Mouse (Mus musculus) olfactory bulb, adult 2 months (tissue): Measurements from ENCODE around the gene Ccdc127. TPM values are rescaled to one million over a fixed set of nuclear protein-coding genes. Genes with fewer than 3 reads are reported as not detected.
A peak's percentile ranks its signal among the peaks of the same experiment; 100 is the strongest.

Source experiments
- H3K27ac ChIP-seq: fragments of 200-500 bp; 2 replicates; pipeline ENCODE4 v1.5.1; 2012; ENCODE audit warnings: low read depth, low read length; ENCODE audit not compliant: insufficient read depth
- H3K4me1 ChIP-seq: fragments of 200-500 bp; 2 replicates; pipeline ENCODE4 v1.6.1; 2012; ENCODE audit warnings: low read length; ENCODE audit not compliant: control insufficient read depth, insufficient read depth
- H3K4me3 ChIP-seq: fragments of 200-500 bp; 2 replicates; pipeline ENCODE4 v1.5.1; 2012; ENCODE audit warnings: mild to moderate bottlenecking, low read depth, low read length, moderate library complexity; ENCODE audit not compliant: insufficient read depth
- CTCF ChIP-seq: fragments of 200-500 bp; IDR thresholded peaks from 2 replicates; pipeline ENCODE4 v1.5.1; 2012; ENCODE audit warnings: low read depth, mild to moderate bottlenecking, low read length, moderate library complexity; ENCODE audit not compliant: insufficient read depth
- POLR2A ChIP-seq: fragments of 200-500 bp; IDR thresholded peaks from 2 replicates; pipeline ENCODE4 v1.6.1; 2012; ENCODE audit warnings: mild to moderate bottlenecking, low read depth, low read length, moderate library complexity; ENCODE audit not compliant: insufficient read depth
- WGBS: fragments of 180-500 bp; shearing (Covaris S2); methylation state at CpG from one replicate; pipeline ENCODE4 v1.1.7; 2018; 5-methylcytosine and 5-hydroxymethylcytosine counted together
- polyA plus RNA-seq: library from polyadenylated mRNA; stranded (reverse); fragments of >200 nt; gene quantifications from 2 replicates; pipeline ENCODE4 v1.2.4, GENCODE M21; 2012; ENCODE audit warnings: low replicate concordance; ENCODE audit not compliant: missing spikeins, insufficient read depth, insufficient read length

Ccdc127 gene
- polyA plus RNA-seq, 1 experiment: not detected

DNA sequence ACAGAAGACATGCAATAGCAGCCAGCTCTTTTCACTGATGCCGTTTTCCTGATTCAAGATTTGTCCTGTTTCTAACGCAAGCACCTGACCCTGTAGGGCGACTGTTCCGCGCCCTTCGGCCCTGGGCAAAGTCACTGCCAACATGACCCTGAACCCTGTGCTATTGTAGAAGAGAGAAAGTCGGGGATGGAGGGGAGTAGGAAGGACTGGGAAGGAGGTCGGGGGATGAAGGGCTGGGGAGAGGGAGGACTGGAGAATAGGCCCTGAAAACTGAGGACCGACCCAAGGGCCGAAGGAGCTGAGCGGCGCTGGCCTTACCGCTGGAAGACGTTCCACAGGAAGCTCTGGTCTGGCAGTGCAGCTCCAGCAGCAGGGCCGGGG is 33.3 kb upstream of the Ccdc127 start:
- WGBS: under 1% methylated on average over 15 of the region's 15 CpGs

DNA sequence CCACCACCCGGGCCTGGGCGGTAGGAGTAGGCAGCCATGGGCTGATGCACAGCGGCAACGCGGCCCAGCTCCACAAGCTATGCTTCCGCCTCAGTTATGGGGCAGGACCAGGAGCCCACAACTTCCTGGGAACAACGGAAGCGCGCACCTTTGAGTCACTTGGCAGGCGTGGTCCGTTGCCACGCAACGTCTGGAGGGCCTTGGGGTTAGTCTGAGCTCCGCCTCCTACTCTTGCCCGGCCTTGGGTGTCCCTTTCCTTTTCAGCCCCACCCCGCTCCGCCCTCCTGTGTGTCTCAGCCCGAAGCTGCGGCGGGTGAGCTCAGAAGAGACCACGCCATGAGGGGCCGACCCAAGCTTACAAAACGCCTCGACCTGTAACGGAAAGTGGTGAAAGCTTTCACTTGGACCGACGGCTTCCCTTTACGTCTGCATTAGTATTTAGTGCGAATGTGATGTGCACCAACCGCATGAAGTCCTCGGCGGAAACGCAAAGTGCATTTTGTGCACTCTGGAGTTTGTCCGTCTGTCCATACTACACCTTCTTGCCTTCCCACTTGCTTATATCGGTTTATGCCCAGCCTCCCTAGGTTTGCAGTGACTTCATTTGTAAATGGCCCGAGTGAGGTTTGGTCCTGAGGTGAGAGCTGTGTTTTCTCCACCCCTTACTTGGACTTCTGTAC is 32.8 kb upstream of the Ccdc127 start, which contains the start of gene Pdcd6:
Gene Pdcd6 (minus strand): TSS at position 411 of the 680 bp plus-strand sequence.
- whole genome bisulfite sequencing: under 1% methylated on average over 36 of the region's 36 CpGs
- TF ChIP-seq CTCF (no peak), POLR2A (no peak)
- Histone ChIP-seq H3K4me1 (no peaks in the 10 kb centered on the region), H3K27ac (0 out of 2 replicates have a peak within 1 kb of the TSS, but pooled peaks have one; percentile 29), H3K4me3 (peak within 1 kb of the TSS; percentile 66)

More for the DNA sequence above, 33.3 kb upstream of the Ccdc127 start:
- no peaks in the 10 kb centered on the region for H3K4me1 ChIP-seq
- H3K27ac ChIP-seq: no peak overlapping the region
- peak overlapping the region; percentile 66 for H3K4me3 ChIP-seq
- no peak for TF ChIP-seq CTCF
- TF ChIP-seq POLR2A: no peak

DNA sequence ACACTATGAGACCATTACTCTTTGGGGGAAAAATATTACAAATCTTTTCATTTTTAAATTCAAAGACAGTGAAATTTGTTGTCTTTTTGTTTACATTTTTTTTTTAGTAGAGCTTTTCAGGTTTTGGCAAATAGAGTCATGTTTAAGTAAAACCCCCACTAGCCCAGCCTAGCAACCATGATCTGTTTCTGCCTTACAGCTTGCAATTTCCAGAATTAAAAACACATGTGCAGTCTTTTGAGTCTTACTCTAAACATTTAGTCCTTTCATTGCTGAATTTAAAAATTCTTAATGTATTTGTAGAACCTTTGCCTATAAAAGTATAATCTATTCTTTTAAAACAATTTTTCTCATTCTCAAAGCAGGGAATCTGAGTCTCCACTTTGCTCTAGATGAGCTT is 20.8 kb upstream of the Ccdc127 start:
- H3K4me3 ChIP-seq: no peak overlapping the region
- no peaks in the 10 kb centered on the region for H3K4me1 ChIP-seq
- TF ChIP-seq CTCF (no peak), POLR2A (no peak)
- H3K27ac ChIP-seq: no peak overlapping the region

DNA sequence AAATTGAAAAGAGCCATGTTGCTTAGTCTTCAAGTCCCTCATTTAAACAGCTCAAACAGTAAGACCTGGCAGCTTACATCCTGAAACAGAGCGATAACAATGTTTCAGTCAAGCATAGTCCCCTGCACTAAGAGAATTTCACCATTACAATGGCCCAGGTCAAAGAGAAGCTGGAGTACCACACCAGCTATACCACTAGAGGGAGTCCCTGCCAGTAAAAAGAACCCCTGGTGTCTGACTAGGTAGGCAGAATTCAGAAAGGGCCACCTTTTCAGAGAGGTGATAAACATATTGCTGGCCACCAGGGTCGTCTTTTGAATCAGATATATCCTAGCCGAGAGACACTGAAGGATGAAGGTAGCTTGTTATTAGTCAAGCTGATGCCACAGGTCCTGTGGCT is 9.1 kb upstream of the Ccdc127 start:
- no peaks in the 10 kb centered on the region for H3K4me1 ChIP-seq
- no peak overlapping the region for H3K4me3 ChIP-seq
- WGBS: 39% methylated on average over 3 of the region's 3 CpGs
- H3K27ac ChIP-seq: no peak overlapping the region
- TF ChIP-seq POLR2A (no peak), CTCF (no peak)

DNA sequence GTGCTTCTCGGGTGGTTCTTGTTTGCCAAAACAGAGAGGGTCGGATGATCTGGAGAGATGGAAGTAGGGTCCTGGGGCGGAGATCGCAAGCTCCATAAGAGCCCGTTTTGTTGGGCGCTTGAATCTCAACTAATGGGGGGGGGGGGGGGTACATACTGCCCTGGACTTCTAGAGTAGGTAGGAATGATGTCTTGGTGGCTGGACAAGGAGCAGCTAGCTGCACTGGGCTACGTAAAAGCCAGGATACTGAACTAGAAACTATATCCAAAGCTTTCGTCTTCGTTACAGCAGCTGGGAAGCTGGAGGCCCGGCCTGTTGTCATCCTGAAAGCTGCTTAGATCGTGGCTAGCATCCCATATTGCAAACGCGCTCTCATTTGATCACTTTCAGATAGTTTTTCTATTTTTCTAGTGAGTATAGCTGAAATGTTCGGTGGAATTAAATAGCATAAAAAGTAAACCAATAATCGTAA is 362 bp downstream of the Ccdc127 start:
- Histone ChIP-seq H3K4me1 (no peaks in the 10 kb centered on the region), H3K27ac (peak overlapping the region; percentile 49), H3K4me3 (peak overlapping the region; percentile 64)
- TF ChIP-seq POLR2A: no peak
- TF ChIP-seq CTCF: no peak
- 3% methylated on average over 15 of the region's 15 CpGs for WGBS

DNA sequence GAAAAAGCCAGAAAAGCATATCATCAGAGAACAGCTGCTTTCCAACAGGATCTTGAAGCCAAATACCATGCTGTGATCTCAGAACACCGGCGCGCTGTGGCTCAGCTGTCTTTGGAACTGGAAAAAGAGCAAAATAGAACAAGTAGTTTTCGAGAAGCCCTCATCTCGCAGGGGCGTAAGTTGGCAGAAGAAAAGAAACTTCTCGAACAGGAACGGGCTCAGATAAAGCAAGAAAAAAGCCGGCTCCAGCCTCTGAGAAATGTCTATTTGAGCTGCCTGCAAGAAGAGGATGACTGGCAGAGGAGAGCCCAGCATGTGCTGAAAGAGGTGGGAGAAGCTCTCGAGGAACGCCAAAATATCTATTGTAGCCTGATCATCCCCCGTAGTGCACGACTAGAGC is 6.4 kb downstream of the Ccdc127 start:
- peaks cover 3% of the 10 kb centered on the region; the same call in 1 of the 2 replicates for H3K4me1 ChIP-seq
- TF ChIP-seq CTCF: no peak
- TF ChIP-seq POLR2A: no peak
- no peak overlapping the region for H3K4me3 ChIP-seq
- 83% methylated on average over 13 of the region's 13 CpGs for WGBS
- no peak overlapping the region for H3K27ac ChIP-seq

DNA sequence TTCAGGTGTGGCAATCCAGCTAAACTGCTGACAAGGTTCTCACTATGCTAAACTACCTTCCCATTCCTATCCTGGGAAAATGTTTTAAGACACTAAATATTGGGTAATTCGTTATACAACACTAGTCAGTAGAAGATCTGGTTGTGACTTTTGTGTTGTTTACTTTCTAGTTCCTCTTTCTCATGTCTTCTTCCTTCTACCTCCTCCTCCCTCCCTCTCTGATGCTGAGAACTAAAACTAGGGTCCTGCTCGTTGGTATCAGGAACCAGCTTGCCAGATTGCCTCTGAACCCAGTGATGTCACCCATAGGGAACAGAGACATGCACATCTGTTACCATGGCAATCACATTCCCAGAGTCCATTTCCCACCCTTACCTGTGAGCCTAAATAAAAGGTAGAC is 12.1 kb downstream of the Ccdc127 start:
- TF ChIP-seq CTCF (no peak), POLR2A (no peak)
- peaks cover 9% of the 10 kb centered on the region; the same call in 1 of the 2 replicates for H3K4me1 ChIP-seq
- 72% methylated on average over 2 of the region's 2 CpGs for WGBS
- no peak overlapping the region for H3K4me3 ChIP-seq
- H3K27ac ChIP-seq: no peak overlapping the region

DNA sequence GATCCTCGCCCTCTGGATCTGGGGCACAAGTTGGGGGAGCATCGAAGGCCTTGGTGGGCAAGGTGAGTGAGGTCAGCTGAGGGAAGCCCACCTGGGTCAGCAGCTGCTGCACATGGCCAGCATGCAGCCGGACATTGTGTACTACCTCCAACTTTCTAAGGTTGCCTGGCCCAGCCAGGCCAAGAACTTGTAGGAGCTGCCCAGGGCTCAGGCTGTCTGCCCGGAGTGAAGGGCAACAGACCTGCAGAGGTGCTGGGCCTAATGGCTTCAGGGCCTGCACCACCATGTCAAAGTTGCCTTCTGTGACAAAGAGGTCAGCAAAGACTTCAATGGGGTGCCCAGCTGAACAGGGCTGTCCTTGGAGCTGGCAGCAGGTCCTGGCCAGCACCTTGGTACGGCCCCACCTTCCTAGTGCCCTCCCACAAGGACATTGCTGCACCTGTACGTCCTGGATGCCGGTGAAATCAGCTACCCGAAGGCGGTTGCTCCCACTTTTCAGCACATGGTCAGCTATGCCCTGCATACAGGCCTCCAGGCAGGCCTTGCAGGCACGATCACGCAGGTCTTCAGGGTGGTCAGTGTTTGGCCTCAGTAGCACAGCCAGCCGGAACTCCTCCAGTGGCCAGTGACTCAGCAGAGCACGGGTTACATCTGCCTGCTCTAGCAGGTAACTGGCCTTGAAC is 13.2 kb downstream of the Ccdc127 start:
- H3K4me1 ChIP-seq: peaks cover 9% of the 10 kb centered on the region; the same call in 1 of the 2 replicates
- no peak for TF ChIP-seq POLR2A
- TF ChIP-seq CTCF: no peak
- H3K27ac ChIP-seq: no peak overlapping the region
- 86% methylated on average over 13 of the region's 13 CpGs for WGBS
- no peak overlapping the region for H3K4me3 ChIP-seq

DNA sequence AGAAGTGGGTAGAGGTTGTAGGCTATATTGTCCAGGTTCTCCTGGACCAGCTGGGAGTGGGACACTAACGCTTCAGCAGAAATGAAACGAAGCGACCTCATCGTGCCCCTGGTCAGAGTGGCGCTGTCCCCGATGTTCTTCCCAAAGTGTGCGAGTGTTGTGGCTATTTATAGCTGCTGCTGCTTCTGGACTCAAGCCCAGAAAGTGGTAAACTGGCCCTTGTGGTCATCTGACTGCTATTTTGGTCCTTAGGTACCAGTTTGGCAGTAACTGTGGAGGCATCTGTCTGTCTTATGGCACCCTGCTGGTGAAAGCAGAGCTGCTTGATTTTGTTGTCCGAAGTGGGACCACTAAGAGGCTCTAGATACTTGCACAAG is 13.7 kb downstream of the Ccdc127 start, which contains the start of gene Lrrc14b:
Gene Lrrc14b (minus strand): TSS at position 147 of the 377 bp plus-strand sequence.
- TF ChIP-seq POLR2A: no peak
- no peak for TF ChIP-seq CTCF
- no peak within 1 kb of the TSS for H3K27ac ChIP-seq
- no peak within 1 kb of the TSS for H3K4me3 ChIP-seq
- WGBS: 41% methylated on average over 8 of the region's 8 CpGs
- H3K4me1 ChIP-seq: peaks cover 9% of the 10 kb centered on the region; the same call in 1 of the 2 replicates
